Mouse (Mus musculus) hindbrain, postnatal 0 days (tissue): ENCODE measurements around the gene Cxcl16. TPM values are rescaled to one million over a fixed set of nuclear protein-coding genes. Genes with fewer than 3 reads are reported as not detected.
"Not testable (repeated sequence)": the region's sequence is repeated elsewhere in the genome, so short reads cannot be mapped to it uniquely, and the experiment has no call there.

ENCODE experiments used
- ATAC-seq: fragments of 200-750 bp; cut with Nextera tagmentation; 2 replicates; pipeline ENCODE4 v1.8.0; 2017; ENCODE audit warnings: mild to moderate bottlenecking, moderate TSS enrichment, moderate library complexity
- DNase-seq: peaks from one replicate; pipeline ENCODE4 v3.0.0-alpha.2; 2015; ENCODE audit warnings: low spot score
- H3K27ac ChIP-seq: fragments of 300-500 bp; sonication (generic); 2 replicates; pipeline ENCODE4 v1.5.1; 2014; ENCODE audit warnings: mild to moderate bottlenecking
- H3K27me3 ChIP-seq: fragments of 300-500 bp; sonication (generic); 2 replicates; pipeline ENCODE4 v1.6.1; 2014; ENCODE audit warnings: low read length, mixed read lengths; ENCODE audit not compliant: insufficient read depth
- H3K36me3 ChIP-seq: fragments of 300-500 bp; sonication (generic); 2 replicates; pipeline ENCODE4 v1.6.1; 2014; ENCODE audit warnings: low read length, mixed read lengths; ENCODE audit not compliant: insufficient read depth
- H3K4me1 ChIP-seq: fragments of 300-500 bp; sonication (generic); 2 replicates; pipeline ENCODE4 v1.6.1; 2014; ENCODE audit warnings: antibody characterized with exemption, low read length, mixed read lengths; ENCODE audit not compliant: insufficient read depth
- H3K4me2 ChIP-seq: fragments of 300-500 bp; sonication (generic); 2 replicates; pipeline ENCODE4 v1.6.1; 2014; ENCODE audit warnings: low read depth, mild to moderate bottlenecking, low read length, moderate library complexity, mixed read lengths
- H3K4me3 ChIP-seq: fragments of 300-500 bp; sonication (generic); 2 replicates; pipeline ENCODE4 v1.5.1; 2014; ENCODE audit warnings: low read length
- H3K9ac ChIP-seq: fragments of 300-500 bp; sonication (generic); replicated peaks from 2 replicates; pipeline ENCODE4 v1.6.1; 2014; ENCODE audit warnings: mild to moderate bottlenecking, low read length, moderate library complexity, mixed read lengths
- H3K9me3 ChIP-seq: fragments of 300-500 bp; sonication (generic); 2 replicates; pipeline ENCODE4 v1.6.1; 2016; ENCODE audit warnings: low read length, mixed read lengths
- CTCF ChIP-seq: IDR thresholded peaks from 2 replicates; pipeline ENCODE4 v1.5.1; 2016; ENCODE audit warnings: antibody characterized with exemption, control low read depth, low read depth
- WGBS: fragments of 180-500 bp; shearing (Covaris S2); extraction: QIAGEN DNeasy Blood & Tissue Kit; methylation state at CpG from one replicate; pipeline ENCODE4 v1.1.7; 2014; 5-methylcytosine and 5-hydroxymethylcytosine counted together
- polyA plus RNA-seq: library from polyadenylated mRNA; unstranded; fragments of >200 nt; fragmentation: Nextera tagmentation; extraction: Ambion mirVana; gene quantifications from 2 replicates; pipeline ENCODE4 v1.2.1, GENCODE M21; 2015
- total RNA-seq: library from RNA; depleted of rRNA; stranded (reverse); fragments of >200 nt; gene quantifications from 2 replicates; pipeline ENCODE4 v1.2.3, GENCODE M21; 2014

Cxcl16 gene
- total and polyA plus RNA-seq, 2 experiments from 2014 or later, result 3.3 to 4.1 TPM

GRCm38 (mm10) chr11:70499566-70500475 is 40.0 kb upstream of the Cxcl16 start:
- no peaks in the 10 kb centered on the region for H3K36me3 ChIP-seq
- H3K4me3 ChIP-seq, result no peak overlapping the region
- no peak for ATAC-seq
- H3K27me3 ChIP-seq, result no peaks in the 10 kb centered on the region
- TF ChIP-seq CTCF, result peak; percentile 45
- no peaks in the 10 kb centered on the region for H3K9me3 ChIP-seq
- no peaks in the 10 kb centered on the region for H3K4me1 ChIP-seq
- no peak overlapping the region for H3K9ac ChIP-seq
- no peak overlapping the region for H3K27ac ChIP-seq
- peak; percentile 13 for DNase-seq
- WGBS, result 68% methylated on average over 14 of the region's 14 CpGs
- no peak overlapping the region for H3K4me2 ChIP-seq

GRCm38 (mm10) chr11:70489684-70490083 is 29.9 kb upstream of the Cxcl16 start:
- Histone ChIP-seq H3K9me3 (no peaks in the 10 kb centered on the region), H3K9ac (no peak overlapping the region), H3K27me3 (no peaks in the 10 kb centered on the region), H3K4me3 (no peak overlapping the region), H3K36me3 (no peaks in the 10 kb centered on the region), H3K4me2 (no peak overlapping the region), H3K4me1 (no peaks in the 10 kb centered on the region), H3K27ac (no peak overlapping the region)
- ATAC-seq (no peak), DNase-seq (no peak)
- no peak for TF ChIP-seq CTCF
- 87% methylated on average over 6 of the region's 6 CpGs for WGBS

GRCm38 (mm10) chr11:70489138-70489537 is 29.4 kb upstream of the Cxcl16 start:
- no peak overlapping the region for H3K27ac ChIP-seq
- no peak for ATAC-seq
- H3K9ac ChIP-seq, result no peak overlapping the region
- no peaks in the 10 kb centered on the region for H3K36me3 ChIP-seq
- DNase-seq, result no peak
- TF ChIP-seq CTCF, result no peak
- no peaks in the 10 kb centered on the region for H3K9me3 ChIP-seq
- H3K4me2 ChIP-seq, result no peak overlapping the region
- no peaks in the 10 kb centered on the region for H3K4me1 ChIP-seq
- H3K4me3 ChIP-seq, result no peak overlapping the region
- 87% methylated on average over 3 of the region's 3 CpGs for WGBS
- H3K27me3 ChIP-seq, result no peaks in the 10 kb centered on the region

- TF ChIP-seq CTCF, result no peak
- H3K4me2 ChIP-seq, result no peak overlapping the region
- H3K9me3 ChIP-seq, result no peaks in the 10 kb centered on the region
- no peak overlapping the region for H3K9ac ChIP-seq
- no peak overlapping the region for H3K27ac ChIP-seq
- 49% methylated on average over 4 of the region's 4 CpGs for WGBS
- no peak overlapping the region for H3K4me3 ChIP-seq
- H3K27me3 ChIP-seq, result no peaks in the 10 kb centered on the region
- ATAC-seq, result no peak
- no peak for DNase-seq
- H3K4me1 ChIP-seq, result no peaks in the 10 kb centered on the region
- no peaks in the 10 kb centered on the region for H3K36me3 ChIP-seq
Measured at GRCm38 (mm10) chr11:70487816-70488215, 28.0 kb upstream of the Cxcl16 start.

GRCm38 (mm10) chr11:70485498-70485897 is 25.7 kb upstream of the Cxcl16 start:
- no peak for ATAC-seq
- Histone ChIP-seq H3K4me3 (no peak overlapping the region), H3K27me3 (no peaks in the 10 kb centered on the region), H3K9me3 (no peaks in the 10 kb centered on the region), H3K27ac (no peak overlapping the region), H3K9ac (no peak overlapping the region), H3K4me1 (no peaks in the 10 kb centered on the region), H3K4me2 (no peak overlapping the region), H3K36me3 (no peaks in the 10 kb centered on the region)
- no peak for TF ChIP-seq CTCF
- DNase-seq, result no peak
- WGBS, result 43% methylated on average over 2 of the region's 2 CpGs

- no peak overlapping the region for H3K9ac ChIP-seq
- no peak for TF ChIP-seq CTCF
- no peak overlapping the region for H3K4me3 ChIP-seq
- H3K27me3 ChIP-seq, result no peaks in the 10 kb centered on the region
- no peak overlapping the region for H3K27ac ChIP-seq
- 78% methylated on average over 12 of the region's 12 CpGs for WGBS
- no peak for DNase-seq
- H3K36me3 ChIP-seq, result no peaks in the 10 kb centered on the region
- H3K9me3 ChIP-seq, result no peaks in the 10 kb centered on the region
- no peaks in the 10 kb centered on the region for H3K4me1 ChIP-seq
- no peak for ATAC-seq
- no peak overlapping the region for H3K4me2 ChIP-seq
Measured at GRCm38 (mm10) chr11:70474872-70475534, 15.2 kb upstream of the Cxcl16 start.

- 94% methylated on average over 5 of the region's 5 CpGs for WGBS
- DNase-seq, result not testable (repeated sequence)
Measured at GRCm38 (mm10) chr11:70473291-70473690, 13.5 kb upstream of the Cxcl16 start.

More at GRCm38 (mm10) chr11:70473291-70473690, 13.5 kb upstream of the Cxcl16 start:
- H3K4me3 ChIP-seq, H3K9me3 ChIP-seq, H3K4me2 ChIP-seq, H3K9ac ChIP-seq, H3K27ac ChIP-seq, H3K27me3 ChIP-seq, H3K36me3 ChIP-seq, H3K4me1 ChIP-seq, ATAC-seq: not testable (repeated sequence)
